Mouse (Mus musculus) frontal cortex, adult (tissue): Measurements from ENCODE around the gene Ltf.

ENCODE experiments used
- ATAC-seq: cut with Nextera tagmentation; 2 replicates; pipeline ENCODE4 v1.9.2; 2017; ENCODE audit warnings: mild to moderate bottlenecking, moderate library complexity, mixed read lengths; ENCODE audit not compliant: low TSS enrichment

Ltf gene

DNA sequence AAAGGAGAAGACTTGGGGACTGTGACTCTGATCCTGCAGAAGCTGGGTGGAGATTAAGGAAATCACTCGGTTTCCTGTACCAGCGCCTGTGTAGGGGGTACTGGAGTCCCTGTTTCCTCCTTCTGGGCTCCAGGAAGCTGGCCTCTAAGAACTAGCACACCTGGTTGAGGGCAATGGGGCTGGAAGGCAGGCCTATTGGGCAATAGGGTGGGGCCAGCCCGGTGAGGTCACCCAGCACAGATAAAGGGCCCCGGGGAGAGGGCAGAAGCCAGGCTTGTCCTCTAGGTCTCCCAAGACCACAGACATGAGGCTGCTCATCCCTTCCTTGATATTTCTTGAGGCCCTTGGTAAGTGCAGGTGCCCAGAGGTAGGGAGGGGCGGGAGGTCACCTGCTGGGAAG, at the start of gene Ltf:
TSS of gene Ltf (plus strand) at position 250 of the 400 bp plus-strand sequence.
- no peak for ATAC-seq

DNA sequence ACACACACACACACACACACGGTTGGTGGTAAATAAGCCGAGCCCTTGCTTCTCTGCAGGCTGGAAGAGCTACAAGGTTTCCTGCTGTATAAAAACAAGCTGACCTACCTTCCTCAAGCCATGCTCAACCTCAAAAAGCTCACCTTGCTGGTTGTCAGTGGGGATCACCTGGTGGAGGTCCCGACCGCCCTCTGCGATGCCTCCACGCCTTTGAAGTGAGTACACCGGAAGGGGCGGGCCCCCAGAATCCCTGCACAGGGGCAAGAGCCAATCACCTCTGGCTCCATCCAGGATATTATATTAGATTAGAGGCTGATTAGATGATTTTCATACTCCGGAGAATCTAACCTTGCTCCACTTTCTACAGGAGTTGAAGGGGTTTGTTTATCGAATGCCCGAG, 39.7 kb upstream of the Ltf start:
- no peak for ATAC-seq

DNA sequence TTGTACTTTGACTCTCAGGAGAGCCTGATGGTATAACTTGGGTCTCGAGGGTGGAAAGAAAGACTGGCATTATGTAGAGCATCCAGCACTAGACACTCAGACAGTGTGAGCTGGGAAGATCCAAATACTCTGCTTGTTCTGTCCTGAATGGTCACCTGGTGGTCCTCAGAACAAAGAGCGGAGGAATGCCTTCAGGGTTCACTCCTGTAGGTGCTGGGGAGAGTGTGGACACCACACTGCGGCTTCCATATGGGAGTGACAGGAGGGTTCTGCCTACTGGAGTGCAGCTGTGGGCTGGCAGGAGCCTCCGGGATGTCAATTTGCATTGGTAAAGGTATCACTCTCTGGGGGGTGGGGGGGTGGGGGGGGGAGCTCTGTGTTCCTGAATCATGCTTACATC, 36.7 kb upstream of the Ltf start:
- ATAC-seq: no peak

- no peak for ATAC-seq
Measured at GRCm38 (mm10) chr9:110984096-110984495, 35.0 kb upstream of the Ltf start.

GRCm38 (mm10) chr9:110985541-110985940, 33.5 kb upstream of the Ltf start:
- ATAC-seq: no peak

GRCm38 (mm10) chr9:110985951-110986350, 33.1 kb upstream of the Ltf start:
- ATAC-seq: no peak

DNA sequence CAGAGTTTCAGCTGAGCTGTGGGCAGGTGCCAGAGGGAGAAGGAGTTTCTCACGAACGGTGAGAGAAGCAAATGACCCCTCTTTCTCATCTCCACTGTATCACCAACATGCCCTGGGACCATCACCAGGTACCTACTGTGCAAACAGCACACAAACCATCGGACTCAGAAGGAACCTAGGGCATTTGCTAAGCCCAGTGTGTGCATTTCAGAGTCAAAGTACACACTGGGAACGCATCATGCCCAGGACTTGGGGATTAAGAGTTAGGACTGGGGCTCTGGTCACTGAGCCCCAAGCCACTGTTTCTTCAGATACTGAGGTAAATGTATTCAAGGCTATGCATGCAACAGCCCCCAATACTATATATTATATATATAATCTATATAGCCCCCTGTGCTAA, 31.7 kb upstream of the Ltf start:
- no peak for ATAC-seq

GRCm38 (mm10) chr9:110988078-110988477, 31.0 kb upstream of the Ltf start:
- ATAC-seq: no peak

GRCm38 (mm10) chr9:110989141-110989540, 29.9 kb upstream of the Ltf start:
- no peak for ATAC-seq

GRCm38 (mm10) chr9:110989543-110989942, 29.5 kb upstream of the Ltf start:
- ATAC-seq: no peak

GRCm38 (mm10) chr9:110990204-110990603, 28.9 kb upstream of the Ltf start, which contains the start of gene Rtp3:
Gene Rtp3, minus strand, starts transcription at chr9:110990583.
- ATAC-seq: no peak

DNA sequence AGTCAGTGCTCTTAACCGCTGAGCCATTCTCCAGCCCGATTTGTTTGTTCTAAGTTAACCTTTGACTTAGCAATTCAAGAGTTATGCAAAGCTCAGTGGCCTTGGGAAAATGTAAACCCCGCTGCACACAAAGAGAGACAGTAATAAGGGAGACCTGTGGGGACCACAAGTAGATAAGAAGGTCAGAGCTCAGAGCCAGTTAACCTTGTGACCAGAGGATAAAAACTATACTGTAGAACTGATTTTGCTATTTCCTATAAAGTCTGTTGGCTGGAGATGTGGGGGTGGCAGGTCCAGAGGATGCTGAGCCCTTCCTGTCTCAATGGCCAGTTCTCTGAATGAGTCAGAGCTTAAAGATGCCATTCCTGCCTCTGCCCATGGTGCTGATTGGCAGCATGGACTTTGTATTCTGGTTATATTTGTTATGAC, 25.8 kb upstream of the Ltf start:
- ATAC-seq: no peak

DNA sequence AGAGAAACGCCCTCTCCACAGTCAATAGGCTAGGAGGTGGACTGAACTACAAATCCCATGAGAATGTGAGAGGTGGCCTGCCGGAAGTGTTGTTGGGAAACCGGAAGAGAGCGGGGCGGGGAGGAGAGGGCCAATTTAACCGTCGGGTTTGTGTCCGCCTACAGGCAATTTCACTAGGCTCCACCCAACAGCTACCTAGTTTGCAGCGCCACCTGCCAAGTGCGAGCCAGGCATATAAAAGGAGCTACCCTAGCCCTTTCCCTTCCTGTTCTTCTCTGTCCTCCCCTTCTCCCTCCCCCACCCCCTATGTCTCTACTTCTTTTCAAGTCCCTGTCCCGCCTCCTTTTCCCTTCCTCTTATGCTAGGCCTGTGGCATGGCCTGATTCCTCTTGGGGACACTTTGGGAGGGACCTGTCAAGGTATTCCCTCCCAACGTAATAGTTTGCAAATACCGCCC, 24.3 kb upstream of the Ltf start:
- ATAC-seq: peak; percentile 98

DNA sequence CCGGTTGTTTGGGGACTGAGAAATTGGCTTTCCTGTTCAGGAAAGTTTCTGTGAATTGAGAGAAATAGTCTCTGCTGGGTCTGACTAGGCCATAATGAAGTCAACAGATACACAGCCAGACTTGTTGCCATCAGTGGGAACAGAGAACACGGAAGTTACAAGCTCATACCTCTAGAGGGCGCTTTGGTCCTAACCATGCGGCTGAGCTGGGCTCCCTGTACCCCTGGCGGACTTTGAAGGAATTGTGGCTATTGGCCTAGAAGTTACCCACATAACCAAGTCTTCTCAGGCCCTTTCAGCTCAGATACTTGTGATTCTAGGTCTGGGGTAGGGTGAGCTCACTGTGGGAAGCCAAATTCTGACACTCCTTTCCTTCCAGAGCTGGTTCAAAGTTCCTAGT, 21.8 kb upstream of the Ltf start:
- ATAC-seq: peak; percentile 92

GRCm38 (mm10) chr9:110999056-110999455, 20.0 kb upstream of the Ltf start:
- no peak for ATAC-seq

DNA sequence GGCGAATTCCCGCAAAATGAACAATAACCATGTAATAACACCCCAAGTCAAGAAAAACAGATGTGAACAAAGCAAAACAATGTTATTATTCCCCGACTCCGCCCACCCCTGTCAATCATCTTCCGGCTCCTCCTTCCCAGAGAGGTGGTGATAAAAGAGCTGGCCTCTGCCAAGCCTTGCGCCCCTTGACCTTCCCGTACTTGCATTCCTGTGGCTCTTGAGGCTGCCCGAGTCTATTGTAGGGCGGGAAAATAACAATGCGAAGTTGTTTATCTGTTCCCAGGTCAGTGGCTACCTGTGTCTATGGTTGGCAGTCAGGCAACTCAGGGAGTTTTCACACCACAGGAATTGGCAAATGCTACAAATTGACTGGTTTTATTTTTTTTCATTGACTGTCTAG, 19.2 kb upstream of the Ltf start:
- no peak for ATAC-seq

GRCm38 (mm10) chr9:111001621-111002020, 17.4 kb upstream of the Ltf start:
- ATAC-seq: no peak

GRCm38 (mm10) chr9:111003279-111003678, 15.8 kb upstream of the Ltf start:
- ATAC-seq: no peak

DNA sequence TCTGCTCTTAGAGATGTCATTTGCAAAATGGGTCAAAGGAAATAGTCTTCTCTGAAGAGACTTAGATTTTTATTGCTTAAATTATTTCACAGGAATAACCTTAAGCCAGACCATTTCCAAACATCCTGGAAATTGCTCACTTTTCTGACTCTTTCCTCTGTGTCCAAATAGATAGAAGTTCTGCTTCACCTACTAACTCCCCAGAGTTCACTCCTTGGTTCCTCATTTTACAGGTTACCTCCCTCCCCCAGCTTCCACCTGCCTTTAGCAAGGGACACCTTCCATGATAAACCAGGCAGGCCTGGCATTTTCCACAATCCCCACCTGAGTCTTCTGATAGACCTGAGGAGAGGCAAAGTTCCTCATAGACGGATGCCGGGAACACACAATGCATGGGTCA, 12.5 kb upstream of the Ltf start:
- no peak for ATAC-seq

- no peak for ATAC-seq
Measured at GRCm38 (mm10) chr9:111009763-111010162, 9.3 kb upstream of the Ltf start.

- ATAC-seq: no peak
Measured at GRCm38 (mm10) chr9:111011550-111011949, 7.5 kb upstream of the Ltf start.

- no peak for ATAC-seq
Measured at GRCm38 (mm10) chr9:111012041-111012440, 7.0 kb upstream of the Ltf start.

DNA sequence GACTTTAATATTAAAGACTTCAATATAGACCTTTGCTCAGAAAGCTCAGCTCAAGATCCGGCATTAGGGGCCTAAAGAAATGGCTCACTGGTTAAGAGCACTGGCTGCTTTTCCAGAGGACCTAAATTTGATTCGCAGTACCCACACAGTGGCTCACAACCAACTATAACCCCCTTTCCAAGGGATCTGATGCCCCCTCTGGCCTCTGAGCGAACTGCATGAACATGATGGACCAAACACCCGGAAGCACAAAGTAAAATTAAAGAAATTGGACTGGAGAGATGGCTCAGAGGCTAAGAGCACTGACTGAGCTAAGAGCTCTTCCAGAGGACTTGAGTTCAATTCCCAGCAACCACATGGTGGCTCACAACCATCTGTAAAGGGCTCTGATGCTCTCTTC, 3.4 kb upstream of the Ltf start:
- ATAC-seq: no peak

DNA sequence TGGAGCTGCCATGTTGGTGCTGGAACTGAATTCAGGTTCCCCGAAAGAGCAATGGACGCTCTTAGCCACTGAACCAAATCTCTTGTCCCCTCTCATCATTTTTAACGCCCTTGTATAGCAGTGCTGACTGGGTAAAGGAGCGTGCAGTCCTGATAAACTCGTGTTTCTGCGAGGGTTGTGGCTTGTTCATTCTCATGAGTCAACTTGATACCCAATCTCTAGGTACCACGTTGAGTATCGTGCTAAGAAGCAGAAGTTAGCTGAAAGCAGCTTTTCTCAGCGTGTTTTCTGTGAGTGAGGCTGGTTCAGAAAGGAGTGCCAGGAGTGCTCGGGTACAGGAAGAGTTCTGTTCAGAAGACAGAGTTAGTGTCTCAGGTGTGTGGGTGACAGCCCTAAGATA, 7.7 kb downstream of the Ltf start:
- ATAC-seq: no peak

DNA sequence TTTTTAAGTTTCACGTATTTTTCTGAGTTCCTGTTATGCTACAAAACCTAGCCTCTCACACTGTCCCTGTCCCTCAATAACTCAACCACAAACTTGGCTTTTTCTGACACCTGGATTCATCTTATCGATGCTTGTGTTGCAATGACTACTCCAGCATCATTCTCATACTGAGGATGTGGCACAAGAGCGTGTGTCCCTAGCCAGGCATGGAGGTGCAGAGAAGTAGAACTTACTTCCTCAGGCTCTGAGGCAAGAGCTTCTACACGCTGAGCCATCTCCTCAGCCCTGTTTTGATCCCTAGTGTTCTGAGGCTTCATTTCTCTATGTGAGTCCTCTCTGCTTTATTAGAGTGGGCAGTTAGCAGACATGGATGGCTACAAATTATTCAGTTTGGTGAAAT, 14.6 kb downstream of the Ltf start:
- ATAC-seq: no peak
